Mouse (Mus musculus) embryonic facial prominence, embryonic 13.5 days (tissue): ENCODE results near the gene Mmgt2. TPM values are rescaled to one million over a fixed set of nuclear protein-coding genes. Genes with fewer than 3 reads are reported as not detected.
"Not testable (repeated sequence)": the region's sequence is repeated elsewhere in the genome, so short reads cannot be mapped to it uniquely, and the experiment has no call there.

Experiments used
- ATAC-seq: fragments of 200-750 bp; cut with Nextera tagmentation; 2 replicates; pipeline ENCODE4 v1.8.0; 2017; ENCODE audit warnings: low read depth; ENCODE audit not compliant: insufficient number of reproducible peaks, insufficient read depth, low FRiP score, low TSS enrichment
- H3K27ac ChIP-seq: fragments of 300-500 bp; sonication (generic); 2 replicates; pipeline ENCODE4 v1.5.1; 2015; ENCODE audit warnings: moderate library complexity, mild to moderate bottlenecking, inconsistent platforms
- H3K27me3 ChIP-seq: fragments of 300-500 bp; sonication (generic); 2 replicates; pipeline ENCODE4 v1.6.1; 2015; ENCODE audit warnings: mild to moderate bottlenecking, inconsistent platforms
- H3K36me3 ChIP-seq: fragments of 300-500 bp; sonication (generic); 2 replicates; pipeline ENCODE4 v1.6.1; 2015; ENCODE audit warnings: mild to moderate bottlenecking, inconsistent platforms
- H3K4me1 ChIP-seq: fragments of 300-500 bp; sonication (generic); 2 replicates; pipeline ENCODE4 v1.6.1; 2015; ENCODE audit warnings: inconsistent platforms
- H3K4me2 ChIP-seq: fragments of 300-500 bp; sonication (generic); 2 replicates; pipeline ENCODE4 v1.6.1; 2015; ENCODE audit warnings: moderate library complexity, mild to moderate bottlenecking, inconsistent platforms
- H3K4me3 ChIP-seq: fragments of 300-500 bp; sonication (generic); 2 replicates; pipeline ENCODE4 v1.5.1; 2015; ENCODE audit warnings: mild to moderate bottlenecking, inconsistent platforms
- H3K9ac ChIP-seq: fragments of 300-500 bp; sonication (generic); 2 replicates; pipeline ENCODE4 v1.6.1; 2015; ENCODE audit warnings: mild to moderate bottlenecking, inconsistent platforms
- H3K9me3 ChIP-seq: fragments of 300-500 bp; sonication (generic); 2 replicates; pipeline ENCODE4 v1.6.1; 2016; ENCODE audit warnings: inconsistent platforms
- WGBS: fragments of 180-500 bp; shearing (Covaris S2); methylation state at CpG from one replicate; pipeline ENCODE4 v1.1.7; 2015; ENCODE audit warnings: mixed read lengths; 5-methylcytosine and 5-hydroxymethylcytosine counted together
- polyA plus RNA-seq: library from polyadenylated mRNA; unstranded; fragments of >200 nt; fragmentation: Nextera tagmentation; extraction: Ambion mirVana; gene quantifications from 2 replicates; pipeline ENCODE4 v1.2.1, GENCODE M21; 2015

Mmgt2 gene
- polyA plus RNA-seq, 1 experiment from 2014 or later, result 60.4 TPM

- not testable (repeated sequence) for ATAC-seq, H3K9me3 ChIP-seq, H3K27me3 ChIP-seq, H3K9ac ChIP-seq, H3K27ac ChIP-seq
- peaks cover 30% of the 10 kb centered on the region for H3K36me3 ChIP-seq
- H3K4me3 ChIP-seq, result peak overlapping the region; percentile 79
- peak overlapping the region; percentile 92 for H3K4me2 ChIP-seq
- H3K4me1 ChIP-seq, result peaks cover 45% of the 10 kb centered on the region
- WGBS, result 72% methylated on average over 4 of the region's 4 CpGs
Observed at GRCm38 (mm10) chr11:62649803-62650202, 1.3 kb downstream of the Mmgt2 start.

GRCm38 (mm10) chr11:62651563-62651962, 3.1 kb downstream of the Mmgt2 start:
- Histone ChIP-seq H3K4me2 (no peak overlapping the region), H3K4me3 (no peak overlapping the region), H3K36me3 (peaks cover 37% of the 10 kb centered on the region), H3K9me3 (no peaks in the 10 kb centered on the region), H3K4me1 (peaks cover 28% of the 10 kb centered on the region), H3K9ac (no peak overlapping the region), H3K27ac (no peak overlapping the region), H3K27me3 (no peaks in the 10 kb centered on the region)
- WGBS, result 84% methylated on average over 3 of the region's 3 CpGs
- no peak for ATAC-seq

- Histone ChIP-seq H3K4me1 (peaks cover 27% of the 10 kb centered on the region), H3K9ac (no peak overlapping the region), H3K36me3 (peaks cover 41% of the 10 kb centered on the region), H3K4me2 (no peak overlapping the region), H3K27me3 (no peaks in the 10 kb centered on the region), H3K9me3 (no peaks in the 10 kb centered on the region), H3K27ac (no peak overlapping the region), H3K4me3 (no peak overlapping the region)
- 88% methylated on average over 3 of the region's 3 CpGs for WGBS
- no peak for ATAC-seq
Observed at GRCm38 (mm10) chr11:62652080-62652479, 3.6 kb downstream of the Mmgt2 start.

- ATAC-seq, result no peak
- Histone ChIP-seq H3K9ac (no peak overlapping the region), H3K27ac (no peak overlapping the region), H3K36me3 (peaks cover 32% of the 10 kb centered on the region), H3K4me3 (no peak overlapping the region), H3K9me3 (no peaks in the 10 kb centered on the region), H3K4me1 (peaks cover 5% of the 10 kb centered on the region; the same call in 1 of the 2 replicates), H3K27me3 (no peaks in the 10 kb centered on the region), H3K4me2 (no peak overlapping the region)
- WGBS, result 66% methylated on average over 4 of the region's 4 CpGs
Observed at GRCm38 (mm10) chr11:62660885-62661284, 12.4 kb downstream of the Mmgt2 start.

GRCm38 (mm10) chr11:62664250-62664649, 15.8 kb downstream of the Mmgt2 start:
- no peak overlapping the region for H3K4me3 ChIP-seq
- WGBS, result 83% methylated on average over 6 of the region's 6 CpGs
- H3K9ac ChIP-seq, result no peak overlapping the region
- no peaks in the 10 kb centered on the region for H3K27me3 ChIP-seq
- no peaks in the 10 kb centered on the region for H3K4me1 ChIP-seq
- no peak overlapping the region for H3K27ac ChIP-seq
- no peak for ATAC-seq
- no peaks in the 10 kb centered on the region for H3K9me3 ChIP-seq
- H3K4me2 ChIP-seq, result no peak overlapping the region
- H3K36me3 ChIP-seq, result peaks cover 40% of the 10 kb centered on the region

- H3K4me3 ChIP-seq, result no peak overlapping the region
- H3K36me3 ChIP-seq, result peaks cover 33% of the 10 kb centered on the region
Observed at GRCm38 (mm10) chr11:62668986-62669385, 20.5 kb downstream of the Mmgt2 start.

GRCm38 (mm10) chr11:62669471-62669870, 21.0 kb downstream of the Mmgt2 start:
- no peak overlapping the region for H3K27ac ChIP-seq
- WGBS, result 61% methylated on average over 12 of the region's 12 CpGs

More at GRCm38 (mm10) chr11:62668986-62669385, 20.5 kb downstream of the Mmgt2 start:
- 92% methylated on average over 5 of the region's 5 CpGs for WGBS
- Histone ChIP-seq H3K27ac (no peak overlapping the region), H3K9me3 (no peaks in the 10 kb centered on the region), H3K4me1 (no peaks in the 10 kb centered on the region), H3K4me2 (no peak overlapping the region), H3K9ac (no peak overlapping the region), H3K27me3 (no peaks in the 10 kb centered on the region)
- ATAC-seq, result no peak

GRCm38 (mm10) chr11:62670006-62670405, 21.5 kb downstream of the Mmgt2 start:
- whole genome bisulfite sequencing, result 77% methylated on average over 6 of the region's 6 CpGs
- no peak for ATAC-seq
- no peak overlapping the region for H3K4me3 ChIP-seq
- no peak overlapping the region for H3K9ac ChIP-seq
- H3K27ac ChIP-seq, result no peak overlapping the region
- no peaks in the 10 kb centered on the region for H3K27me3 ChIP-seq
- H3K4me1 ChIP-seq, result 0 out of 2 replicates have a peak, but pooled peaks cover 2% of the 10 kb centered on the region
- H3K36me3 ChIP-seq, result peaks cover 25% of the 10 kb centered on the region
- no peaks in the 10 kb centered on the region for H3K9me3 ChIP-seq
- H3K4me2 ChIP-seq, result no peak overlapping the region

More at GRCm38 (mm10) chr11:62669471-62669870, 21.0 kb downstream of the Mmgt2 start:
- Histone ChIP-seq H3K4me1 (no peaks in the 10 kb centered on the region), H3K27me3 (no peaks in the 10 kb centered on the region), H3K4me2 (no peak overlapping the region), H3K9ac (no peak overlapping the region), H3K9me3 (no peaks in the 10 kb centered on the region), H3K4me3 (no peak overlapping the region), H3K36me3 (peaks cover 30% of the 10 kb centered on the region)
- no peak for ATAC-seq

GRCm38 (mm10) chr11:62675480-62676289, 27.2 kb downstream of the Mmgt2 start:
- no peaks in the 10 kb centered on the region for H3K27me3 ChIP-seq
- H3K4me3 ChIP-seq, result peak overlapping the region; percentile 27
- H3K4me1 ChIP-seq, result peaks cover 6% of the 10 kb centered on the region; the same call in 1 of the 2 replicates
- no peaks in the 10 kb centered on the region for H3K9me3 ChIP-seq
- ATAC-seq, result peak; percentile 76; the same call in 1 of the 2 replicates
- H3K36me3 ChIP-seq, result no peaks in the 10 kb centered on the region
- 17% methylated on average over 17 of the region's 17 CpGs for WGBS
- peak overlapping the region; percentile 58 for H3K4me2 ChIP-seq
- 0 out of 2 replicates have a peak overlapping the region, but pooled peaks have one; percentile 39 for H3K27ac ChIP-seq
- peak overlapping the region; percentile 71 for H3K9ac ChIP-seq

GRCm38 (mm10) chr11:62676290-62676596, 27.8 kb downstream of the Mmgt2 start:
- whole genome bisulfite sequencing, result 88% methylated on average over 4 of the region's 4 CpGs
- Histone ChIP-seq H3K27ac (no peak overlapping the region), H3K9ac (0 out of 2 replicates have a peak overlapping the region, but pooled peaks have one; percentile 71), H3K4me1 (peaks cover 6% of the 10 kb centered on the region; the same call in 1 of the 2 replicates), H3K27me3 (no peaks in the 10 kb centered on the region), H3K9me3 (no peaks in the 10 kb centered on the region), H3K4me3 (no peak overlapping the region), H3K4me2 (no peak overlapping the region), H3K36me3 (no peaks in the 10 kb centered on the region)
- ATAC-seq, result no peak

- H3K27me3 ChIP-seq, result no peaks in the 10 kb centered on the region
- no peak overlapping the region for H3K27ac ChIP-seq
- no peak for ATAC-seq
- H3K4me3 ChIP-seq, result no peak overlapping the region
- 85% methylated on average over 7 of the region's 7 CpGs for WGBS
- H3K9me3 ChIP-seq, result no peaks in the 10 kb centered on the region
- no peak overlapping the region for H3K9ac ChIP-seq
- H3K4me1 ChIP-seq, result peaks cover 6% of the 10 kb centered on the region; the same call in 1 of the 2 replicates
- H3K36me3 ChIP-seq, result no peaks in the 10 kb centered on the region
- H3K4me2 ChIP-seq, result no peak overlapping the region
Observed at GRCm38 (mm10) chr11:62678778-62679354, 30.4 kb downstream of the Mmgt2 start.

- Histone ChIP-seq H3K27ac (no peak overlapping the region), H3K4me3 (no peak overlapping the region), H3K4me2 (no peak overlapping the region), H3K27me3 (no peaks in the 10 kb centered on the region), H3K9ac (no peak overlapping the region), H3K4me1 (peaks cover 4% of the 10 kb centered on the region; the same call in 1 of the 2 replicates), H3K36me3 (no peaks in the 10 kb centered on the region), H3K9me3 (no peaks in the 10 kb centered on the region)
- ATAC-seq, result no peak
- WGBS, result 64% methylated on average over 4 of the region's 4 CpGs
Observed at GRCm38 (mm10) chr11:62679954-62680353, 31.5 kb downstream of the Mmgt2 start.
